Mouse (Mus musculus): Measurements from ENCODE around the gene Gstm7. TPM values are rescaled to one million over a fixed set of nuclear protein-coding genes. Genes with fewer than 3 reads are reported as not detected.

Gstm7 gene
- total and polyA plus RNA-seq, 3 experiments = 51.2 to 186 (median 158) TPM

- DNase-seq = no peak
These were observed 53.6 kb downstream of the Gstm7 start for GRCm38 (mm10) chr3:107877747-107878736.

DNA sequence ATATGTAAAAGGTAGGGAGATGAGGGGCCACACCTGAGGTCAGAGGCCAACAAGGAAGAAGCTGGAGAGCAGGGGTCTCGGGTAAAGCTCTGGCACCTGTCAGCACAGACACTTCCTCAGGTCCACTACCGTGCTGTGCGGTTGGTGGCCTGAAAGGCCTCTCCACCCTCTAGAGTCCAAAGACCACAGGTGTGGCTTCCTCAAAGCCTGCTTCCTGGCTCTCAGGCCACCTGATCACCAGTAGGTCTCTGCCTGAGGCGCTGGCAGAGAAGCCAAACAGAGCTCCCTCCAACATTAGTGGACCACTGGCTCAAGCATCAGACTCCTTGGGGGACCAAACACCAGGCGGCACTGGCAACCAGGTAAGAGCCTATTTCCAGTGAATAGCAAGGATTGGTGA is 54.6 kb downstream of the Gstm7 start, which contains the start of gene Eps8l3:
Gene Eps8l3 (plus strand): TSS at position 225 of the 400 bp plus-strand sequence.
- no peak for DNase-seq

Other genes starting within 250 kb of the Gstm7 start
- 100 to 1,000 TPM; 218 to 230 TPM for gene Ahcyl1, start 235.3 kb downstream of the Gstm7 start, total RNA-seq (2021)
- 33.9 and 37.0 TPM in 2 replicates for gene Ahcyl1, start 235.3 kb downstream of the Gstm7 start, polyA plus RNA-seq (2012; rRNA removed)
- 10 to 100 TPM; 16.5 to 25.2 TPM for gene Csf1, start 171.3 kb downstream of the Gstm7 start, total RNA-seq (2021)
- 21.1 and 23.4 TPM in 2 replicates for gene Csf1, start 171.3 kb downstream of the Gstm7 start, polyA plus RNA-seq (2012; rRNA removed)
- gene Eps8l3, start 54.6 kb downstream of the Gstm7 start, total RNA-seq (2021) = not detected
- not detected in 2 replicates for gene Eps8l3, start 54.6 kb downstream of the Gstm7 start, polyA plus RNA-seq (2012; rRNA removed)
- 10 to 100 TPM; 34.7 to 55.3 TPM for gene Gstm5, start 36.0 kb downstream of the Gstm7 start, total RNA-seq (2021)
- gene Gstm5, start 36.0 kb downstream of the Gstm7 start, polyA plus RNA-seq (2012; rRNA removed) = 11.9 and 12.7 TPM in 2 replicates
- gene Gstm6, start 11.9 kb upstream of the Gstm7 start, total RNA-seq (2021) = 1 to 10 TPM; 6.1 to 6.5 TPM
- gene Gstm6, start 11.9 kb upstream of the Gstm7 start, polyA plus RNA-seq (2012; rRNA removed) = 0.90 and 1.0 TPM in 2 replicates
- not detected for gene Gstm3, start 37.5 kb upstream of the Gstm7 start, total RNA-seq (2021)
- gene Gstm3, start 37.5 kb upstream of the Gstm7 start, polyA plus RNA-seq (2012; rRNA removed) = 0.58 and 0.62 TPM in 2 replicates
- gene Gstm2, start 54.6 kb upstream of the Gstm7 start, total RNA-seq (2021) = 100 to 1,000 TPM; 231 to 239 TPM
- gene Gstm2, start 54.6 kb upstream of the Gstm7 start, polyA plus RNA-seq (2012; rRNA removed) = 133 and 141 TPM in 2 replicates
- 100 to 1,000 TPM; 463 to 520 TPM for gene Gstm1, start 86.2 kb upstream of the Gstm7 start, total RNA-seq (2021)
- 1,201 and 1,446 TPM in 2 replicates for gene Gstm1, start 86.2 kb upstream of the Gstm7 start, polyA plus RNA-seq (2012; rRNA removed)
- gene Gstm4, start 113.1 kb upstream of the Gstm7 start, total RNA-seq (2021) = 10 to 100 TPM; 16.8 to 19.7 TPM
- 13.4 and 14.8 TPM in 2 replicates for gene Gstm4, start 113.1 kb upstream of the Gstm7 start, polyA plus RNA-seq (2012; rRNA removed)
- gene Ampd2, start 154.8 kb upstream of the Gstm7 start, total RNA-seq (2021) = 100 to 1,000 TPM; 121 to 151 TPM
- 721 and 995 TPM in 2 replicates for gene Ampd2, start 154.8 kb upstream of the Gstm7 start, polyA plus RNA-seq (2012; rRNA removed)
- gene Gnat2, start 161.0 kb upstream of the Gstm7 start, total RNA-seq (2021) = 10 to 100 TPM; 12.3 to 13.1 TPM
- 7.9 and 10.1 TPM in 2 replicates for gene Gnat2, start 161.0 kb upstream of the Gstm7 start, polyA plus RNA-seq (2012; rRNA removed)
- 100 to 1,000 TPM; 117 to 136 TPM for gene Gnai3, start 214.3 kb upstream of the Gstm7 start, total RNA-seq (2021)
- gene Gnai3, start 214.3 kb upstream of the Gstm7 start, polyA plus RNA-seq (2012; rRNA removed) = 13.8 and 14.0 TPM in 2 replicates
- gene Gpr61, start 223.1 kb upstream of the Gstm7 start, total RNA-seq (2021) = under 1 TPM; 0.20 to 0.48 TPM
- 0.12 and 0.20 TPM in 2 replicates for gene Gpr61, start 223.1 kb upstream of the Gstm7 start, polyA plus RNA-seq (2012; rRNA removed)